Mouse (Mus musculus) liver, adult (tissue): ENCODE data around the gene B230118H07Rik.

ENCODE experiments used
- GATA4 ChIP-seq: IDR thresholded peaks from 2 replicates; pipeline ENCODE4 v1.6.1; 2014; ENCODE audit warnings: mild to moderate bottlenecking, low read length; ENCODE audit not compliant: insufficient replicate concordance

The B230118H07Rik gene

GRCm38 (mm10) chr2:101649114-101649671 lies at the start of gene B230118H07Rik, which contains the start of gene Rag1:
Gene B230118H07Rik (minus strand): TSS chr2:101649532.
Gene Rag1 (minus strand): TSS chr2:101649501.
- TF ChIP-seq GATA4, result no peak

GRCm38 (mm10) chr2:101695584-101695983 lies 46.3 kb upstream of the B230118H07Rik start:
- TF ChIP-seq GATA4, result no peak

GRCm38 (mm10) chr2:101693577-101694215 lies 44.4 kb upstream of the B230118H07Rik start:
- no peak for TF ChIP-seq GATA4

DNA sequence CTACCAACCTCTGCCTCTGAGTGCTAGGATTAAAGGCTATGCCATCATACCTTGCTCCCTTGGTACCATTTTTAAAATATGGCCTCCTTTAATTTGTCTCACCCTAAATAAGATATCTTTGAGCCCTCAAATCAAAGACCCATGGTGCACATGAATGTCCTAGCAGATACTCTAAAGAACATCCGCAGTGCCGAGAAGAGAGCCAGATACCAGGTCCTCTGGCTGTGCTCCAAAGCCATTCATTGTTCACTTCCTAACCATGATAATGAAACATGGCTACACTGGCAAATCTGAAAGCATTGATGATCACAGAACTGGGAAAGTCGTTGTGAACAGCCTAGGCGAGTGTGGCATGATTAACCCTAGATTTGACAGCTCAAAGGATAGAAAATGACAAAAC lies 43.7 kb upstream of the B230118H07Rik start:
- TF ChIP-seq GATA4, result peak; percentile 56; the same call in 1 of the 2 replicates

GRCm38 (mm10) chr2:101690252-101690827 lies 41.0 kb upstream of the B230118H07Rik start:
- TF ChIP-seq GATA4, result no peak

- TF ChIP-seq GATA4, result no peak
These were observed 38.7 kb upstream of the B230118H07Rik start for GRCm38 (mm10) chr2:101688011-101688410.

- TF ChIP-seq GATA4, result no peak
These were observed 35.1 kb upstream of the B230118H07Rik start for GRCm38 (mm10) chr2:101684421-101684820.

- TF ChIP-seq GATA4, result no peak
These were observed 29.9 kb upstream of the B230118H07Rik start for GRCm38 (mm10) chr2:101679164-101679784.

DNA sequence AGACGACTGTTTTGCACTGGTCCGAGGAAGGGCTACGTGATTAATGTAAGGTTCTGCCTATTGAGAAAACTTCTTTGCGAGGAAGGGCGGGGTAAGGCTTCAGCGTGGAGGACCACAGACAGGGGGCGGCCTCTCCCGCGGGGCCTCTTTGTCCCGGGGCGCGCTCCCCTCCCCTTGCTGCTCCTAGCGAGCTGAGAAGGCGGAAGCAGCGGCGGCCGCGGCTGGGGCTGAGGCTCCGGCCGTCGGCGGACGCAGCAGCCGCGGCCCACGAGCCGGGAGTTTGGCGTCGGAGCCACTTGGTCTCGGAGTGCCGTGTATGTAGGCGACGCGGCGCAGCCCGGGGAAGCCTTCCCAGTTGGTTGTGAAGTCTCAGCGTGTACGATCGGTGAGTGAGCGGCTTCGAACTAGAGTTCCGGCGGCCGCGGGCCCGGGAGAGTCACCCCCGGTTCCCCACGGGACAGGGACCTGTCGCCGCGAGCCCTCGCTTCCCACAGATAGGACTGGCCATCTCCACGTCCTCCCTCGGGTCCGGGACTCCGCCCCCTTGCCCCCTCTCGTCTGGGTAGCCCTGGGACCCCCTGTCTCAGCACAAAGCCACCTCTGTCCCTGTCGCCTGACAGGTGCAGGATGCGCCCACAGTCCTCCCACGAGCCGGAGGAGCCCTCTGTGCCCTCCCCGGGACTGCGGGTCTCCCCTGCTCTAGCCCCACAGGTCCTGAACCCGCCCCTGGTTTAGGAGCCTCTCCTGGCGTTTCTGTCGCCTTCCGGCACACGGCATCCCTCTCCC lies 29.1 kb upstream of the B230118H07Rik start, which contains the start of gene Traf6:
TSS of gene Traf6 (plus strand) at position 194 of the 786 bp plus-strand sequence.
- no peak for TF ChIP-seq GATA4

DNA sequence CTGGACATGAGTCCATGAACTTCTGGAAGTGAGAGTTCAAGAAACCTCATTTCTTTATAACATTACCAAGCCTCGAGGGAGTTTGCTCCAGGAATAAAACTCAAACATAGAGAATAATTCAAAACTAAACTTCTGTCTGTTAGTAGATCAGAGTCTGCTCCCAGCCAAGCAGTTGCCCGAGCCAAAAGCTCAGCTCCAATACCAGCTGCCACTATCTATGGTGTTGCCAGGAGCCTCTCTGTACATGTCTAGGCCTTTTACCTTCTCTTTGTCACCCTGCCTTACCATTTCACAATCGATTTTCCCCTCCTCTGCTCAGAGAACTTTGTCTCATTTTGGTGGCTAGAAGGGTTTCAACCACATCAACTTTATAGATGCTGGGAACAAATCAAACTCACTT lies 24.2 kb upstream of the B230118H07Rik start:
- TF ChIP-seq GATA4, result no peak

GRCm38 (mm10) chr2:101668751-101669150 lies 19.4 kb upstream of the B230118H07Rik start:
- TF ChIP-seq GATA4, result no peak

DNA sequence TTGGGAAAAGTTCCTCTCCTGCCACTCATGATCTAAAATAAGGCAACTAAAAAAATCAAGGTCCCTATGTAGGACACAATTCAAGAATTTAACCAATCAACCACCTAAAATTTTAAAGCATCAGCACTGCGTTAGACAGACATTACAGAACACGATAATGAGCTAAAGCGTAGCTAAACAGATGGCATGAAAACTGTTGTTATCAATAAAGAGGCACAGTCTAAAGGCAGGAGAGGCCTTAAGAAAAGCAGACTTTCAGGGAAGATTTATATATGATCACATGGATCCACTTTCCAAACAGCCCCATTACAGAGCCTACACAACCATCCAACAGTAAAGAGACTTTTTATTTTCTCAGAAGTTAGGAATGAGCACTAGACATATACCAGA lies 16.4 kb upstream of the B230118H07Rik start:
- TF ChIP-seq GATA4, result no peak

DNA sequence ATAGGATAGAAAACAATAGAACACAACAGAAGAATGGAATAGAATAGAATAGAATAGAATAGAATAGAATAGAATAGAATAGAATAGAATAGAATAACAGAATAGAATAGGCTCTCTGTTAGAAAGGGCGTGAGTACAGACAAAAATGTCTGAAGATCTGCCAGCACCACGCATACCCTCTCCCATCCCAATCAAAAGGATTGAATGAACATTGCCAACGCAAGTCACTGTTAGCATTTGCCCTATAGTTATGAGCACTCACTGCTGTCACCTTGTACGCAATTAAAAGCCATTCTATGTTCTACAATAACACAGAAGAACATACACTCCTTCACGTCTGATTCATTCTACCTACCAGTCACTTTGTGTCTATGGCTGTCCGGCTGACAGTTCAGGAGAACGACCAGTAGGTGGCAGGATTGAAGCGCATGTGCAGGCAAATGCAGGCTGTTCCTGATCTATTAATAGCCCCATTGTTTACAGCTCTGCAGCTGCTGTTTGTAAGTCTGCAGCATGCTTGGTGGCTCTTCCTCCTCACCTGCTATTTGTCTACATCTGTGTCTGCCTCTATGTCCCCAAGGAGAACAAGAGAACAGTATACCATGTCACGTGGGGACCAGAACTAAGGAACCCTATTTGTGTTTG lies 15.8 kb upstream of the B230118H07Rik start:
- TF ChIP-seq GATA4, result no peak

GRCm38 (mm10) chr2:101660536-101660935 lies 11.2 kb upstream of the B230118H07Rik start:
- TF ChIP-seq GATA4, result no peak
